Mouse (Mus musculus) lung, postnatal 0 days (tissue): ENCODE data around the gene Auh. TPM values are rescaled to one million over a fixed set of nuclear protein-coding genes. Genes with fewer than 3 reads are reported as not detected.

Experiments used
- ATAC-seq: fragments of 200-750 bp; cut with Nextera tagmentation; 2 replicates; pipeline ENCODE4 v1.8.0; 2017; ENCODE audit warnings: moderate library complexity
- DNase-seq: peaks from one replicate; pipeline ENCODE4 v3.0.0-alpha.2; 2016; ENCODE audit warnings: low spot score
- H3K27ac ChIP-seq: fragments of 300-500 bp; sonication (generic); 2 replicates; pipeline ENCODE4 v1.5.1; 2014; ENCODE audit warnings: antibody characterized with exemption, mild to moderate bottlenecking, low read length, mixed read lengths
- H3K27me3 ChIP-seq: fragments of 300-500 bp; sonication (generic); replicated peaks from 2 replicates; pipeline ENCODE4 v1.6.1; 2014; ENCODE audit warnings: low read length, mixed read lengths; ENCODE audit not compliant: insufficient read depth
- H3K36me3 ChIP-seq: fragments of 300-500 bp; sonication (generic); 2 replicates; pipeline ENCODE4 v1.6.1; 2014; ENCODE audit warnings: low read length, mixed read lengths; ENCODE audit not compliant: insufficient read depth
- H3K4me1 ChIP-seq: fragments of 300-500 bp; sonication (generic); 2 replicates; pipeline ENCODE4 v1.6.1; 2014; ENCODE audit warnings: antibody characterized with exemption, low read depth, low read length, mixed read lengths; ENCODE audit not compliant: insufficient read depth
- H3K4me2 ChIP-seq: fragments of 300-500 bp; sonication (generic); replicated peaks from 2 replicates; pipeline ENCODE4 v1.6.1; 2014; ENCODE audit warnings: low read depth, mild to moderate bottlenecking, low read length, moderate library complexity, mixed read lengths
- H3K4me3 ChIP-seq: fragments of 300-500 bp; sonication (generic); 2 replicates; pipeline ENCODE4 v1.5.1; 2014; ENCODE audit warnings: low read depth, low read length
- H3K9ac ChIP-seq: fragments of 300-500 bp; sonication (generic); replicated peaks from 2 replicates; pipeline ENCODE4 v1.6.1; 2014; ENCODE audit warnings: low read depth, mild to moderate bottlenecking
- H3K9me3 ChIP-seq: fragments of 300-500 bp; sonication (generic); 2 replicates; pipeline ENCODE4 v1.6.1; 2016; ENCODE audit warnings: low read length, mixed read lengths
- CTCF ChIP-seq: IDR thresholded peaks from 2 replicates; pipeline ENCODE4 v1.5.1; 2016; ENCODE audit warnings: antibody characterized with exemption, mild to moderate bottlenecking
- EP300 ChIP-seq: IDR thresholded peaks from 2 replicates; pipeline ENCODE4 v1.6.1; 2016; ENCODE audit warnings: antibody characterized with exemption, mild to moderate bottlenecking, control low read depth
- WGBS: fragments of 180-500 bp; shearing (Covaris S2); extraction: QIAGEN DNeasy Blood & Tissue Kit; methylation state at CpG from one replicate; pipeline ENCODE4 v1.1.7; 2014; 5-methylcytosine and 5-hydroxymethylcytosine counted together
- polyA plus RNA-seq: library from polyadenylated mRNA; unstranded; fragments of >200 nt; fragmentation: Nextera tagmentation; extraction: Ambion mirVana; gene quantifications from 2 replicates; pipeline ENCODE4 v1.2.1, GENCODE M21; 2015

Auh gene
- polyA plus RNA-seq, 1 experiment from 2014 or later, result 43.3 TPM

GRCm38 (mm10) chr13:52906296-52906695, 23.2 kb downstream of the Auh start:
- Histone ChIP-seq H3K4me3 (no peak overlapping the region), H3K9ac (no peak overlapping the region), H3K27me3 (no peaks in the 10 kb centered on the region), H3K4me1 (peaks cover 20% of the 10 kb centered on the region; the same call in 1 of the 2 replicates), H3K36me3 (no peaks in the 10 kb centered on the region; the same call in 1 of the 2 replicates), H3K9me3 (no peaks in the 10 kb centered on the region), H3K27ac (no peak overlapping the region), H3K4me2 (no peak overlapping the region)
- DNase-seq, result no peak
- ATAC-seq, result no peak
- no peak for TF ChIP-seq CTCF
- TF ChIP-seq EP300, result no peak
- WGBS, result 93% methylated on average over 11 of the region's 11 CpGs

- Histone ChIP-seq H3K9ac (no peak overlapping the region), H3K27ac (peak overlapping the region; percentile 51; the same call in 1 of the 2 replicates), H3K27me3 (no peaks in the 10 kb centered on the region), H3K9me3 (no peaks in the 10 kb centered on the region), H3K4me1 (peaks cover 20% of the 10 kb centered on the region; the same call in 1 of the 2 replicates), H3K4me2 (no peak overlapping the region), H3K36me3 (no peaks in the 10 kb centered on the region; the same call in 1 of the 2 replicates), H3K4me3 (no peak overlapping the region)
- peak; percentile 54 for DNase-seq
- peak; percentile 47 for ATAC-seq
- TF ChIP-seq EP300 (no peak), CTCF (no peak)
- WGBS, result 29% methylated on average over 6 of the region's 6 CpGs
Measured at GRCm38 (mm10) chr13:52904175-52904574, 25.3 kb downstream of the Auh start.

GRCm38 (mm10) chr13:52903767-52904166, 25.7 kb downstream of the Auh start:
- Histone ChIP-seq H3K27ac (peak overlapping the region; percentile 51), H3K9ac (no peak overlapping the region), H3K4me2 (no peak overlapping the region), H3K36me3 (no peaks in the 10 kb centered on the region; the same call in 1 of the 2 replicates), H3K4me3 (no peak overlapping the region), H3K9me3 (no peaks in the 10 kb centered on the region), H3K4me1 (peaks cover 20% of the 10 kb centered on the region; the same call in 1 of the 2 replicates), H3K27me3 (no peaks in the 10 kb centered on the region)
- WGBS, result 25% methylated on average over 10 of the region's 10 CpGs
- TF ChIP-seq CTCF (peak; percentile 63), EP300 (no peak)
- ATAC-seq (peak; percentile 62), DNase-seq (peak; percentile 58)

- H3K9ac ChIP-seq, result no peak overlapping the region
- peaks cover 20% of the 10 kb centered on the region; the same call in 1 of the 2 replicates for H3K4me1 ChIP-seq
- ATAC-seq, result peak; percentile 67
- H3K27ac ChIP-seq, result no peak overlapping the region
- DNase-seq, result peak; percentile 74
- TF ChIP-seq CTCF (no peak), EP300 (no peak)
- WGBS, result 42% methylated on average over 8 of the region's 8 CpGs
- H3K4me3 ChIP-seq, result no peak overlapping the region
- no peaks in the 10 kb centered on the region for H3K27me3 ChIP-seq
- no peaks in the 10 kb centered on the region; the same call in 1 of the 2 replicates for H3K36me3 ChIP-seq
- no peaks in the 10 kb centered on the region for H3K9me3 ChIP-seq
- no peak overlapping the region for H3K4me2 ChIP-seq
Measured at GRCm38 (mm10) chr13:52902517-52902916, 27.0 kb downstream of the Auh start.

- Histone ChIP-seq H3K27me3 (no peaks in the 10 kb centered on the region), H3K36me3 (0 out of 2 replicates have a peak, but pooled peaks cover 8% of the 10 kb centered on the region), H3K9ac (no peak overlapping the region), H3K9me3 (no peaks in the 10 kb centered on the region), H3K4me2 (no peak overlapping the region), H3K4me3 (no peak overlapping the region), H3K4me1 (peaks cover 20% of the 10 kb centered on the region; the same call in 1 of the 2 replicates), H3K27ac (no peak overlapping the region)
- DNase-seq (no peak), ATAC-seq (no peak)
- TF ChIP-seq EP300 (no peak), CTCF (no peak)
- WGBS, result 91% methylated on average over 5 of the region's 5 CpGs
Measured at GRCm38 (mm10) chr13:52899664-52900063, 29.8 kb downstream of the Auh start.

GRCm38 (mm10) chr13:52897806-52898205, 31.7 kb downstream of the Auh start:
- Histone ChIP-seq H3K4me1 (peaks cover 6% of the 10 kb centered on the region; the same call in 1 of the 2 replicates), H3K4me3 (no peak overlapping the region), H3K36me3 (0 out of 2 replicates have a peak, but pooled peaks cover 8% of the 10 kb centered on the region), H3K27me3 (no peaks in the 10 kb centered on the region), H3K9me3 (no peaks in the 10 kb centered on the region), H3K4me2 (no peak overlapping the region), H3K27ac (no peak overlapping the region), H3K9ac (no peak overlapping the region)
- DNase-seq (no peak), ATAC-seq (no peak)
- WGBS, result 76% methylated on average over 6 of the region's 6 CpGs
- no peak for TF ChIP-seq EP300
- TF ChIP-seq CTCF, result no peak
